Mouse (Mus musculus): ENCODE data around the gene Sctr. TPM values are rescaled to one million over a fixed set of nuclear protein-coding genes. Genes with fewer than 3 reads are reported as not detected.
"Not testable (repeated sequence)": the region's sequence is repeated elsewhere in the genome, so short reads cannot be mapped to it uniquely, and the experiment has no call there.

Gene Sctr
- total RNA-seq, 2 experiments from 2014 or later, result 1.0 to 1.8 TPM

- Histone ChIP-seq H3K4me3 (no peak overlapping the region), H3K27ac (no peak overlapping the region)
- TF ChIP-seq CTCF (conservative IDR thresholded peaks at IDR 0.05), result no peak
- no peak for DNase-seq (ENCODE audit: low spot score in 2 of 2)
These were observed 73.9 kb downstream of the Sctr start for GRCm38 (mm10) chr1:120080632-120081031.

DNA sequence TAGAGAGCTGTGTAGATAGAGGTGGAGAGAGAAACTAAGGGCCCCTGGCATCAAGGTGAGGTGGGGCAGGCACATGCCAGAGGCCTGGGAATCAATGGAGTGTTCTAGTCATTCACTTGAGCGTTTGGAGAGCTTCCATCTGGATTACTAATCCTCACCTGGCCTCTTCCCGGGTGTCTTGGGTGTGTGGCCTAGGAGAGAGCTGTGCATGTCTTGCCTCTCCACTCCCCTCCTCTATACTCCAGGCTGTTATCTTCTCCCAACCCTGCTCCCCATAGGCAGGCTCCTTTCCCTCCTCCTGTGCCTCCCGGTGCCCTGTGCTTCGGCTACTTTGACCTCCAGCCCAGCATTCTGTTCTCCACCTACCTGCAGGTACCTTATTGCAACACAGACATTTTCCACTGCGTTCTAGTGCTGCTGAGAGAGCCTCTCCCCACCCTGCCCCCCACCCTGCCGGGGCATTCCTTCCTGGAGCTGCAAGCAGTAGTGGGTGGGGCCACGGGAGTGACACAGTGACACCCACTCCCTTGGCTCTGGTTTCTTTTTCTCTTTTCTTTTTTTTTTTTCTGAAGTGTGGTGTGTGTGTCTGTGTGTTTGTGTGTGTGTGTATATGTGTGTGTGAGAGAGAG lies 76.4 kb downstream of the Sctr start:
- TF ChIP-seq CTCF (conservative IDR thresholded peaks at IDR 0.05), result no peak
- Histone ChIP-seq H3K4me3 (no peak overlapping the region), H3K27ac (no peak overlapping the region)
- DNase-seq (ENCODE audit: low spot score in 2 of 2), result no peak

DNA sequence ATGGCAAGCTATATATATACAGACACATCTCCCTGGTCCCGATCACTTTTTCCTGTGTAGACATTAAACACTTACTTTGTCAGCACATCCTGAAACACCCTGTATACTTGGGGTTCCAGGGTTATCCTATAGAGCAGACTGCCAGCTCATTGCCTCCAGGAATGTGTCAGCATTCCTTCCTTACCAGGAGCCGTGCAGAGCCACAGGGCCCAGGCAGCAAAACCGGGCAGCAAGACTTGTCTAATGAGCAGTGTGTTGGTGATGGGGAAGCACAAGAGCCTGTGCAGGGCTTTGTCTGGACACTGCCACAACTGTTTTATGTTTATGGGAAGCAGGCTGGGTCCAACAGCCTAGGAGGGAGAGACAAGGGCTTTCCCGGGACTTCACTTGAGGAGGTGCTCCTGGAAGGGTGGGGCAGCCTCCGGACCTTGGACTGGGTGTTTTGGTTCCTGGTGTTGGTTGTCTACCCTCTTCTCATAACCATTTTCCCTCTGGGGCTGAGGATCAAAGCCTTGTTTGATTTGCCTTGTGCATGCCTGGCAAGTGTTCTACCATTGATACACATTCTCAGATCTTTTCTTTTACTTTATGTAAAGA lies 77.3 kb downstream of the Sctr start:
- no peak for DNase-seq (ENCODE audit: low spot score in 2 of 2)
- no peak for TF ChIP-seq CTCF (conservative IDR thresholded peaks at IDR 0.05)

DNA sequence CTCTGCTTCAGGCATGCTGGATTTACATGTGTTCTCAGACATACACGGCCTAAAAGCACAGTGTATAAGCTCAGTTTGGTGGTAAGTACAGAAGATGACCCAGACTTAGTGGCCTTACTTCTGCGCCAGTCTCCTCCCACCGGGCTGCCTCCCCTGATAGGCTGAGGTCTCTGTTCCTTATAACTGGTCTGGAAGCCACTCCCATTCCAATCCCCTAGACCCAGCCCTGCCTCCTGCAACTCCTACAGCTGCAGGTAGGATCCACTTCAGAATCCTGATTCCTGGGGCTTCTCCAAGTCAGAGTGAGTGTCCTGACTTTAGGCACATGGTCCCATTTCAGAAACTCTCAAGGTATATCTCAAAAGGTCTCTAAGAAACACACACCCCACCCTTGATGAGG lies 79.0 kb downstream of the Sctr start:
- Histone ChIP-seq H3K4me3 (no peak overlapping the region), H3K27ac (no peak overlapping the region)
- no peak for TF ChIP-seq CTCF (conservative IDR thresholded peaks at IDR 0.05)
- DNase-seq (ENCODE audit: low spot score in 2 of 2), result no peak

More for the DNA sequence above, 77.3 kb downstream of the Sctr start:
- Histone ChIP-seq H3K27ac (no peak overlapping the region), H3K4me3 (no peak overlapping the region)

DNA sequence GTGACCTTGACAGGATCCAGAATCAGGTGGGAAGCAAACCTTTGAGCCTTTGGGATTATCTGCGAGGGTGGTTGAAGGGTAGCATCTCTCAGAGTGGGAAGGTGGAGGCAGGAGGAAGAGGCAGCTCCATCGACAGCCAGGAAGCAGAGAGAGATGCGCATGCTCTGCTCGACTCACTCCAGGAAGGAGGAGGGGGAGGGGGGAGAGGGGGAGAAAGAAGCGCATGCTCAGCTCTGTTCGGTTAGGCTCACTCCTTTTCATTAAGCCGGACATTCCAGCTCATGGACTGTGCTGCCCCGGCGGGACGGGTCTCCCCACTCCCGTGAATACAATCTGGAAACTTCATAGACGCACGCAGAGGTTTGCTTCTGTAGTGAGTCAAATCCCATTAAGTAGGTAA lies 80.0 kb downstream of the Sctr start:
- TF ChIP-seq CTCF (conservative IDR thresholded peaks at IDR 0.05), result no peak

DNA sequence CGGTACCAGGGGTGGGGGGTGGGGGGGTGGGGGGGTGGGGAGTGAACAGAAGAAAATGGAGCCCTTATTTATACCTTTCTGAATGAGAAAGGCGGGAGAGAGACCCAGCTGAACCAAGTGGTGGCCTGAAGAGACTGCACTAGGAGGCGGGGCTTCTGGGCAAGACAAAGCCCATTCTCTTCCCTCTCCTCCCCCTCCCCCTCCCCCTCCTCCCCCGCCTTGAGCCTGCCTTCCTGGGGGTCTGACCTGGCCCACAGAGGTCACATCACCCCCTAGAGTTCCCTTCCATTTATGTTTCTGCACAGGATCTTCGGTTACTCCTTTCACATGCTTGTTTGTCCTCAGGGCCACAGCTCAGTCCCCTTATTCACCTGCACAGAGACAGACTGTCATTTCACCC lies 82.5 kb downstream of the Sctr start:
- Histone ChIP-seq H3K4me3 (no peak overlapping the region), H3K27ac (no peak overlapping the region)
- DNase-seq (ENCODE audit: low spot score in 2 of 2), result no peak
- no peak for TF ChIP-seq CTCF (conservative IDR thresholded peaks at IDR 0.05)

More for the DNA sequence above, 80.0 kb downstream of the Sctr start:
- DNase-seq (ENCODE audit: low spot score in 2 of 2), result no peak
- H3K4me3 ChIP-seq, result no peak overlapping the region
- H3K27ac ChIP-seq, result no peak overlapping the region

DNA sequence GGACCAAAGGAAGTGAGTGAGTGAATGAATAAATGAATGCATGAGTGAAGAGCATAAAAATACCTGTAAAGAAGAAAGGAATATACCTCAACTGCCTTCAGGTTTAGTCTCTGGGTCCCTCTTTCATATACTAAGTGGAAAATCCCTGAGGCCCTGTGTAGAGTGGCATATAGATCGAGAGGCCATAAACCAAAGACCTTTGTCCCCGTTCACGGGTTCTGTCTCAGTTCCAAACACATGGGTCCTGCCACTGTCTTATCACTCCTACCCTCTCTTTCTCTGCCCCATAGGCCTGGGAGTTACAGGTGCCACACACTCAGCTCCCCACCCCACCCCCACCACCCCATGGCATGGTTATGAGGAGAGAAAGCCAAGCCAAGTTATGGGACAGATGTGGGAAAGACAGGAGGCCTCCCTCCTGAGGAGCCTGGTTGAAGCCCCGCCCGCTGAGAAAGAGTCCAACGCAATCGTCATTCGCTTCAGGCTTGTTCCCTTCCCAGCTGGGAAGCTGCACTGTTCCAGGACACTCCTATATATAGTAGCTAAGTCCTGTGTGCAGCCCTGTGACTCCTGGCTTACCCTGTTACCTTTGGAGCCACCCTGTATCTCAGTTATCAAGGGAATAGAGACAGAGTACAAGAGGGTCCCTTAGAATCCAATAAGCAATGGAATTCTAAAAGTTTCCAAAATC lies 84.3 kb downstream of the Sctr start:
- no peak for TF ChIP-seq CTCF (conservative IDR thresholded peaks at IDR 0.05)
- H3K4me3 ChIP-seq, result no peak overlapping the region
- no peak overlapping the region for H3K27ac ChIP-seq
- DNase-seq (ENCODE audit: low spot score in 2 of 2), result no peak

DNA sequence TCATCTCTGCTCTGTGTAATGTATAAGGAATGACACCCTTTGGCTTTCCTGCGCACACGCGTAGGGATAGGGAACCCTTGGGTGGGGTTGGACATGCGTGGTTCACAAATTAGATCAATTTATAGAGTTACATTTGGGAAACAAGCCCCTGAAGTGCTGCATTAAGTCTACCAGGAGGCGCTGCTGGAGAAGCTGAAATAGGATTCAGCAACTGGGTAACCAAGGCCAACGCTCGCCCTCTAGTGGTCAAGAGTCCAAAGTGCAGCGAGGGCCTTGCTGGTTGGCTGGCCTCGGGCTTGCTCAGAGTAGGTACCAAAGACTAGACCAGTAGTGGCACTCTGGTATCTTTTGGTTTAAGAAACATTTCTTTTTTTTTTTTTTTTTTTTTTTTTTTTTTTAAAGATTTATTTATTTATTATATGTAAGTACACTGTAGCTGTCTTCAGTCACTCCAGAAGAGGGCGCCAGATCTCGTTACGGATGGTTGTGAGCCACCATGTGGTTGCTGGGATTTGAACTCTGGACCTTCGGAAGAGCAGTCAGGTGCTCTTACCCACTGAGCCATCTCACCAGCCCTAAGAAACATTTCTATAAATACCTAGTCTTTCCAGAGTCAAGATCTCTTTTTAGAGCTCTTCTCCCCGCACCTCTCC lies 86.9 kb downstream of the Sctr start:
- not testable (repeated sequence) for H3K27ac ChIP-seq, H3K4me3 ChIP-seq
- TF ChIP-seq CTCF (conservative IDR thresholded peaks at IDR 0.05), result peak; percentile 84
- peak; percentile 81 to 92 for DNase-seq (ENCODE audit: low spot score in 2 of 2)

GRCm38 (mm10) chr1:120094920-120095319 lies 88.2 kb downstream of the Sctr start:
- no peak for TF ChIP-seq CTCF (conservative IDR thresholded peaks at IDR 0.05)
- Histone ChIP-seq H3K27ac (no peak overlapping the region), H3K4me3 (no peak overlapping the region)
- no peak for DNase-seq (ENCODE audit: low spot score in 2 of 2)

DNA sequence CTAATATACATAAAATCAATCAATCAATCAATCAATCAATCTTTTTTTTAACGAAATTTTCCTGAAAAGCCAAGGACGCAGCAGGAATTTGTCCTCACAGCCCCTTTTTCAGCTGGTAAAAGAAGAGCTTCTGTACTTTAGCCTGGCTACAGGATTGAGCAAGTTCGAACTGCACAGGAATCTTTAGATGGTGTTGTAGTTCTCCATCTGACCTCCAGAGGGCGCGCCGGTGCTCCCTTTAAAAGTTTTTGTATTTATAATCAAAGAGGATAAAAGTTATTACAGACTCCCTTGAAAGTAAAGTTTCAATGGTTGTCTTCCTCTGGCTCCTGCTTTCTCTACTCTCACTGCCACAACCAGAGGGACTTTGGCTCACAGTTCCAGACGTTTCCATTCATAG lies 91.6 kb downstream of the Sctr start:
- Histone ChIP-seq H3K4me3 (no peak overlapping the region), H3K27ac (no peak overlapping the region)
- DNase-seq (ENCODE audit: low spot score in 2 of 2), result peak; percentile 48 to 72
- peak; percentile 98 for TF ChIP-seq CTCF (conservative IDR thresholded peaks at IDR 0.05)

GRCm38 (mm10) chr1:120099483-120099882 lies 92.8 kb downstream of the Sctr start:
- no peak for DNase-seq (ENCODE audit: low spot score in 2 of 2)
- no peak overlapping the region for H3K4me3 ChIP-seq
- no peak for TF ChIP-seq CTCF (conservative IDR thresholded peaks at IDR 0.05)
- no peak overlapping the region for H3K27ac ChIP-seq

GRCm38 (mm10) chr1:120100456-120101226 lies 93.9 kb downstream of the Sctr start:
- DNase-seq (ENCODE audit: low spot score in 2 of 2), result no peak
- no peak for TF ChIP-seq CTCF (conservative IDR thresholded peaks at IDR 0.05)
- Histone ChIP-seq H3K27ac (no peak overlapping the region), H3K4me3 (no peak overlapping the region)

DNA sequence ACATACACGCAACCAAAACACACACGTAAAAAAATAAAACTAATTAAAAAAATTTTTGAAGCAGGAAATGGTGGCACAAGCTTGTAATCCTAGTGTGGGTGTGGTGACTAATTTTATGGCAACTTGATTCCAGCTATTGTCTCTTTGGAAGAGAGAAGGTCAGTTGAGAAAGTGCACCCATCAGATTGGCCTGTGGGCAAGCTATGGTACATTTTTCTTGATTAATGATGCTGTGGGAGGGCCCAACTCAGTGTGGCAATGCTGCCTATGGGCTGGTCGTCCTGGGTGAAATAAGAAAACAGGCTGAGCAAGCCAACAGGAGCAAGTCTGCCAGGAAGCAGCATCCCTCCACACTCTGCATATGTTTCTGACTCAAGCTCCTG lies 94.5 kb downstream of the Sctr start:
- H3K4me3 ChIP-seq, result no peak overlapping the region
- no peak for DNase-seq (ENCODE audit: low spot score in 2 of 2)
- TF ChIP-seq CTCF (conservative IDR thresholded peaks at IDR 0.05), result no peak
- H3K27ac ChIP-seq, result no peak overlapping the region
